16 mouse cellular contexts compared by ENCODE assay signal in genomic region chr2:73522336-73522735, GRCm38 (mm10). TPM values are rescaled to one million over a fixed set of nuclear protein-coding genes. Genes with fewer than 3 reads are reported as not detected.
A peak's percentile ranks its signal among the peaks of the same experiment; 100 is the strongest.
DNase-seq lines count a peak whose midpoint lies in the region; ATAC-seq and TF ChIP-seq lines count a peak whose summit lies in the region.
"Had no signal": no experiment of that assay in that cellular context is flagged by ENCODE, and none has a peak within 500 bp of the region (broad histone marks: within the 10 kb centered on the region; RNA-seq: fewer than 3 reads in every experiment).

No protein-coding gene starts in this region.

- no peak for TF ChIP-seq CTCF in heart, adult 2 months (IDR thresholded peaks at IDR 0.05)

- WGBS in heart, adult 2 months: 78% methylated on average over 6 of the region's 6 CpGs
- 64% methylated on average over 6 of the region's 6 CpGs for WGBS in kidney, embryonic 16.5 days
- 42% methylated on average over 6 of the region's 6 CpGs for WGBS in embryonic facial prominence, embryonic 13.5 days
- 80% methylated on average over 6 of the region's 6 CpGs for WGBS in midbrain, embryonic 10.5 days

- peaks cover 2% of the 10 kb centered on the region for H3K79me2 ChIP-seq in heart, adult 2 months (replicated peaks; ENCODE audit: control insufficient read depth, insufficient read depth, low read length)

- TF ChIP-seq EP300 in heart, adult 2 months (IDR thresholded peaks at IDR 0.05; ENCODE audit: insufficient read depth, low read depth, low read length): no peak

- no peak overlapping the region for H3K4me3 ChIP-seq in heart, adult 2 months
- no peak overlapping the region for H3K4me3 ChIP-seq in kidney, embryonic 16.5 days (ENCODE audit: low read length)
- H3K4me3 ChIP-seq in embryonic facial prominence, embryonic 13.5 days: no peak overlapping the region
- no peak overlapping the region for H3K4me3 ChIP-seq in midbrain, embryonic 10.5 days
- H3K4me3 ChIP-seq: embryonic facial prominence, embryonic 15.5 days; heart, embryonic 15.5 days; hindbrain, embryonic 12.5 days; midbrain, embryonic 12.5 days; neural tube, embryonic 15.5 days had no signal

- H3K4me2 ChIP-seq in kidney, embryonic 16.5 days (replicated peaks; ENCODE audit: low read depth, low read length): no peak overlapping the region
- H3K4me2 ChIP-seq in embryonic facial prominence, embryonic 13.5 days: peak overlapping the region; percentile 26
- H3K4me2 ChIP-seq: embryonic facial prominence, embryonic 15.5 days; heart, embryonic 15.5 days; hindbrain, embryonic 12.5 days; midbrain, embryonic 12.5 days; neural tube, embryonic 15.5 days had no signal

- H3K27ac ChIP-seq in heart, adult 2 months: peak overlapping the region; percentile 29
- peak overlapping the region; percentile 79; the same call in 1 of the 2 replicates for H3K27ac ChIP-seq in kidney, embryonic 16.5 days (ENCODE audit: low read length)
- 0 out of 2 replicates have a peak overlapping the region, but pooled peaks have one; percentile 34 for H3K27ac ChIP-seq in embryonic facial prominence, embryonic 13.5 days
- H3K27ac ChIP-seq in midbrain, embryonic 10.5 days (replicated peaks): no peak overlapping the region
- H3K27ac ChIP-seq: hindbrain, embryonic 12.5 days; midbrain, embryonic 12.5 days had no signal

- peaks cover 16% of the 10 kb centered on the region for H3K36me3 ChIP-seq in heart, adult 2 months (ENCODE audit: control insufficient read depth, insufficient read depth, low read length)
- no peaks in the 10 kb centered on the region for H3K36me3 ChIP-seq in kidney, embryonic 16.5 days (ENCODE audit: insufficient read depth, low read length)
- no peaks in the 10 kb centered on the region; the same call in 1 of the 2 replicates for H3K36me3 ChIP-seq in embryonic facial prominence, embryonic 13.5 days
- no peaks in the 10 kb centered on the region for H3K36me3 ChIP-seq in midbrain, embryonic 10.5 days
- H3K36me3 ChIP-seq: embryonic facial prominence, embryonic 15.5 days; heart, embryonic 15.5 days; hindbrain, embryonic 12.5 days; midbrain, embryonic 12.5 days; neural tube, embryonic 15.5 days had no signal

- H3K27me3 ChIP-seq in heart, adult 2 months (ENCODE audit: control insufficient read depth, insufficient read depth, low read length): no peaks in the 10 kb centered on the region
- H3K27me3 ChIP-seq in kidney, embryonic 16.5 days (ENCODE audit: insufficient read depth, low read length): no peaks in the 10 kb centered on the region
- H3K27me3 ChIP-seq in embryonic facial prominence, embryonic 13.5 days: no peaks in the 10 kb centered on the region
- H3K27me3 ChIP-seq in midbrain, embryonic 10.5 days (ENCODE audit: low read depth, poor library complexity, severe bottlenecking): no peaks in the 10 kb centered on the region
- H3K27me3 ChIP-seq: embryonic facial prominence, embryonic 15.5 days; heart, embryonic 15.5 days; hindbrain, embryonic 12.5 days; neural tube, embryonic 15.5 days had no signal

- H3K4me1 ChIP-seq in heart, adult 2 months (ENCODE audit: control insufficient read depth, insufficient read depth, low read length): peaks cover 31% of the 10 kb centered on the region
- peaks cover 31% of the 10 kb centered on the region for H3K4me1 ChIP-seq in kidney, embryonic 16.5 days (ENCODE audit: insufficient read depth, low read length)
- H3K4me1 ChIP-seq in embryonic facial prominence, embryonic 13.5 days: peaks cover 60% of the 10 kb centered on the region
- peaks cover 30% of the 10 kb centered on the region for H3K4me1 ChIP-seq in midbrain, embryonic 10.5 days
- H3K4me1 ChIP-seq: neural tube, embryonic 15.5 days had no signal

- no peaks in the 10 kb centered on the region for H3K9me3 ChIP-seq in kidney, embryonic 16.5 days (ENCODE audit: low read length)
- H3K9me3 ChIP-seq in embryonic facial prominence, embryonic 13.5 days: no peaks in the 10 kb centered on the region
- no peaks in the 10 kb centered on the region for H3K9me3 ChIP-seq in midbrain, embryonic 10.5 days (replicated peaks)
- H3K9me3 ChIP-seq: embryonic facial prominence, embryonic 15.5 days; heart, embryonic 15.5 days; hindbrain, embryonic 12.5 days; midbrain, embryonic 12.5 days; neural tube, embryonic 15.5 days had no signal

- ATAC-seq in kidney, embryonic 16.5 days (ENCODE audit: low FRiP score, low TSS enrichment): peak; percentile 18; the same call in 1 of the 2 replicates
- no peak for ATAC-seq in embryonic facial prominence, embryonic 13.5 days (ENCODE audit: insufficient number of reproducible peaks, insufficient read depth, low FRiP score, low TSS enrichment, low read depth)
- ATAC-seq: liver, postnatal 0 days had no signal

- intact Hi-C loops in heart, adult 2 months (cut with DNase I): no loop called here

- H3K9ac ChIP-seq in heart, adult 2 months (ENCODE audit: low read depth, low read length): no peak overlapping the region
- no peak overlapping the region for H3K9ac ChIP-seq in kidney, embryonic 16.5 days (replicated peaks; ENCODE audit: low read length)
- no peak overlapping the region for H3K9ac ChIP-seq in embryonic facial prominence, embryonic 13.5 days
- H3K9ac ChIP-seq: embryonic facial prominence, embryonic 15.5 days; heart, embryonic 15.5 days; liver, postnatal 0 days; midbrain, embryonic 12.5 days; neural tube, embryonic 15.5 days had no signal

- no peak for DNase-seq in heart, adult 2 months
- DNase-seq in heart, adult 9 months (ENCODE audit: low spot score in 2 of 2): no peak
- no peak for DNase-seq in kidney, postnatal 14 days
- DNase-seq in 416B (ENCODE audit: low read depth): peak; percentile 56
- no peak for DNase-seq in left cerebral cortex, adult 9 months (ENCODE audit: low spot score in 2 of 2)
- DNase-seq in midbrain, embryonic 10.5 days (ENCODE audit: low spot score): no peak
- DNase-seq: cerebellum, adult 11-12 months; gastrocnemius, postnatal 36 days; liver, postnatal 0 days had no signal

- TF ChIP-seq POLR2A in heart, adult 2 months (IDR thresholded peaks at IDR 0.05; ENCODE audit: insufficient read depth, low read depth, low read length): no peak

RNA-seq across cellular contexts. Expression of gene Wipf1, which starts 7.2 kb away (rescaled TPM):
- 10 to 100 TPM; 12.9 to 17.0 TPM for total RNA-seq in heart, adult 2 months (2021)
- 6.0 and 6.6 TPM in 2 replicates for polyA plus RNA-seq in heart, adult 2 months (2012; rRNA removed)
- 8.6 and 10.4 TPM in 2 replicates for polyA plus RNA-seq in kidney, embryonic 16.5 days (2015; fragmentation: Nextera tagmentation; extraction: Ambion mirVana)
- 19.9 and 23.4 TPM in 2 replicates for polyA plus RNA-seq in embryonic facial prominence, embryonic 13.5 days (2015; fragmentation: Nextera tagmentation; extraction: Ambion mirVana)
- 7.4 and 7.6 TPM in 2 replicates for polyA plus RNA-seq in midbrain, embryonic 10.5 days (2016; fragmentation: Nextera tagmentation; extraction: Ambion mirVana)

RNA-seq across cellular contexts. Expression of gene Chrna1, which starts 57.8 kb away (rescaled TPM):
- total RNA-seq in heart, adult 2 months (2021): not detected
- 0.04 TPM in 1 of 2 replicates, not detected in the other for polyA plus RNA-seq in heart, adult 2 months (2012; rRNA removed)
- 0.36 and 0.72 TPM in 2 replicates for polyA plus RNA-seq in kidney, embryonic 16.5 days (2015; fragmentation: Nextera tagmentation; extraction: Ambion mirVana)
- 1.5 and 3.2 TPM in 2 replicates for polyA plus RNA-seq in embryonic facial prominence, embryonic 13.5 days (2015; fragmentation: Nextera tagmentation; extraction: Ambion mirVana)
- 0.40 and 0.84 TPM in 2 replicates for polyA plus RNA-seq in midbrain, embryonic 10.5 days (2016; fragmentation: Nextera tagmentation; extraction: Ambion mirVana)
